Mouse (Mus musculus) limb, embryonic 14.5 days (tissue): ENCODE measurements around the gene Pdxp. TPM values are rescaled to one million over a fixed set of nuclear protein-coding genes. Genes with fewer than 3 reads are reported as not detected.

Source experiments
- ATAC-seq: fragments of 200-750 bp; cut with Nextera tagmentation; 2 replicates; pipeline ENCODE4 v1.8.0; 2017; ENCODE audit warnings: low read depth, moderate number of reproducible peaks, moderate TSS enrichment; ENCODE audit not compliant: low FRiP score
- DNase-seq: peaks from one replicate; pipeline ENCODE4 v3.0.0-alpha.2; 2015; ENCODE audit warnings: low spot score
- H3K27ac ChIP-seq: fragments of 300-500 bp; sonication (generic); replicated peaks from 2 replicates; pipeline ENCODE4 v1.5.1; 2014; ENCODE audit warnings: low read depth, mild to moderate bottlenecking, low read length, moderate library complexity, mixed read lengths
- H3K27me3 ChIP-seq: fragments of 300-500 bp; sonication (generic); 2 replicates; pipeline ENCODE4 v1.6.1; 2014; ENCODE audit warnings: low read length, mixed read lengths; ENCODE audit not compliant: control insufficient read depth, insufficient read depth
- H3K36me3 ChIP-seq: fragments of 300-500 bp; sonication (generic); 2 replicates; pipeline ENCODE4 v1.6.1; 2014; ENCODE audit warnings: mild to moderate bottlenecking, low read length, moderate library complexity, mixed read lengths; ENCODE audit not compliant: control insufficient read depth, insufficient read depth
- H3K4me1 ChIP-seq: fragments of 300-500 bp; sonication (generic); 2 replicates; pipeline ENCODE4 v1.6.1; 2014; ENCODE audit warnings: antibody characterized with exemption, low read length, mixed read lengths; ENCODE audit not compliant: control insufficient read depth, insufficient read depth
- H3K4me2 ChIP-seq: fragments of 300-500 bp; sonication (generic); replicated peaks from 2 replicates; pipeline ENCODE4 v1.6.1; 2014; ENCODE audit warnings: low read depth, mild to moderate bottlenecking, low read length, moderate library complexity; ENCODE audit not compliant: severe bottlenecking
- H3K4me3 ChIP-seq: fragments of 300-500 bp; sonication (generic); replicated peaks from 2 replicates; pipeline ENCODE4 v1.5.1; 2014; ENCODE audit warnings: low read length
- H3K9ac ChIP-seq: fragments of 300-500 bp; sonication (generic); 2 replicates; pipeline ENCODE4 v1.6.1; 2014; ENCODE audit warnings: mild to moderate bottlenecking, low read depth, low read length, moderate library complexity; ENCODE audit not compliant: severe bottlenecking
- H3K9me3 ChIP-seq: fragments of 300-500 bp; sonication (generic); 2 replicates; pipeline ENCODE4 v1.6.1; 2016; ENCODE audit warnings: low read length; ENCODE audit not compliant: control insufficient read depth
- POLR2A ChIP-seq: fragments of 200-500 bp; IDR thresholded peaks from 2 replicates; pipeline ENCODE4 v1.8.0; 2012; ENCODE audit warnings: inconsistent platforms, mild to moderate bottlenecking, moderate library complexity, borderline replicate concordance; ENCODE audit not compliant: insufficient read depth, insufficient read length; ENCODE audit errors: extremely low read depth
- WGBS: fragments of 180-500 bp; shearing (Covaris S2); extraction: QIAGEN DNeasy Blood & Tissue Kit; methylation state at CpG from one replicate; pipeline ENCODE4 v1.1.7; 2014; 5-methylcytosine and 5-hydroxymethylcytosine counted together
- polyA plus RNA-seq, 2 experiments: library from polyadenylated mRNA; depleted of rRNA in 1 of 2; stranded (reverse) in 1 of 2; unstranded in 1 of 2; fragments of >200 nt; fragmentation: Nextera tagmentation in 1 of 2; extraction: Ambion mirVana in 1 of 2; gene quantifications; 2 replicates each; pipeline versions ENCODE4 v1.2.1 to v1.2.3; 2012 to 2014

The Pdxp gene
- polyA plus RNA-seq, 2 experiments: 20.8 to 32.5 TPM

- peaks cover 18% of the 10 kb centered on the region for H3K4me1 ChIP-seq
- H3K9ac ChIP-seq: no peak overlapping the region
- H3K9me3 ChIP-seq: no peaks in the 10 kb centered on the region
- ATAC-seq (no peak), DNase-seq (no peak)
- 85% methylated on average over 7 of the region's 7 CpGs for WGBS
- no peak overlapping the region for H3K4me2 ChIP-seq
- H3K27me3 ChIP-seq: no peaks in the 10 kb centered on the region
- TF ChIP-seq POLR2A: no peak
- H3K4me3 ChIP-seq: no peak overlapping the region
- H3K27ac ChIP-seq: no peak overlapping the region
- peaks cover 13% of the 10 kb centered on the region; the same call in 1 of the 2 replicates for H3K36me3 ChIP-seq
These were observed 9.0 kb downstream of the Pdxp start for GRCm38 (mm10) chr15:78922700-78923099.

- Histone ChIP-seq H3K27ac (no peak overlapping the region), H3K36me3 (0 out of 2 replicates have a peak, but pooled peaks cover 9% of the 10 kb centered on the region), H3K27me3 (no peaks in the 10 kb centered on the region), H3K4me1 (peaks cover 21% of the 10 kb centered on the region), H3K4me3 (no peak overlapping the region), H3K4me2 (no peak overlapping the region), H3K9ac (no peak overlapping the region), H3K9me3 (no peaks in the 10 kb centered on the region)
- 39% methylated on average over 6 of the region's 6 CpGs for WGBS
- TF ChIP-seq POLR2A: no peak
- DNase-seq (no peak), ATAC-seq (no peak)
These were observed 9.9 kb downstream of the Pdxp start for GRCm38 (mm10) chr15:78923585-78923984.

- Histone ChIP-seq H3K4me1 (peaks cover 22% of the 10 kb centered on the region), H3K27ac (peak overlapping the region; percentile 97), H3K27me3 (no peaks in the 10 kb centered on the region), H3K9me3 (no peaks in the 10 kb centered on the region), H3K9ac (no peak overlapping the region), H3K36me3 (peaks cover 14% of the 10 kb centered on the region), H3K4me3 (no peak overlapping the region), H3K4me2 (no peak overlapping the region)
- ATAC-seq: no peak
- DNase-seq: no peak
- no peak for TF ChIP-seq POLR2A
- 41% methylated on average over 8 of the region's 8 CpGs for WGBS
These were observed 11.4 kb downstream of the Pdxp start for GRCm38 (mm10) chr15:78925129-78925528.

- peak; percentile 99 for DNase-seq
- WGBS: 2% methylated on average over 20 of the region's 20 CpGs
- Histone ChIP-seq H3K4me2 (peak within 1 kb of the TSS; percentile 94), H3K4me3 (peak within 1 kb of the TSS; percentile 59), H3K36me3 (peaks cover 17% of the 10 kb centered on the region), H3K9ac (peak within 1 kb of the TSS; percentile 75), H3K27me3 (no peaks in the 10 kb centered on the region), H3K4me1 (peaks cover 22% of the 10 kb centered on the region), H3K9me3 (no peaks in the 10 kb centered on the region), H3K27ac (peak within 1 kb of the TSS; percentile 97)
- ATAC-seq: peak; percentile 91
- peak; percentile 99; the same call in 1 of the 2 replicates for TF ChIP-seq POLR2A
These were observed 12.6 kb downstream of the Pdxp start, which contains the start of gene Lgals1 for GRCm38 (mm10) chr15:78926021-78926919. Lgals1 (plus strand) TSS chr15:78926725.

GRCm38 (mm10) chr15:78927021-78927787 lies 13.5 kb downstream of the Pdxp start:
- Histone ChIP-seq H3K4me2 (peak overlapping the region; percentile 94), H3K4me1 (peaks cover 22% of the 10 kb centered on the region), H3K36me3 (peaks cover 17% of the 10 kb centered on the region), H3K27me3 (no peaks in the 10 kb centered on the region), H3K9ac (peak overlapping the region; percentile 75), H3K4me3 (peak overlapping the region; percentile 59), H3K9me3 (no peaks in the 10 kb centered on the region), H3K27ac (peak overlapping the region; percentile 89)
- ATAC-seq: no peak
- WGBS: 16% methylated on average over 13 of the region's 15 CpGs
- no peak for DNase-seq
- no peak for TF ChIP-seq POLR2A
